In genomic region chr11:69070093-69070492, GRCm38 (mm10) we compare ENCODE assay signal across 7 mouse cellular contexts. TPM values are rescaled to one million over a fixed set of nuclear protein-coding genes. Genes with fewer than 3 reads are reported as not detected.
A peak's percentile ranks its signal among the peaks of the same experiment; 100 is the strongest.
DNase-seq lines count a peak whose midpoint lies in the region; ATAC-seq and TF ChIP-seq lines count a peak whose summit lies in the region.

No protein-coding gene starts in this region.

- no peak for DNase-seq in thymus, adult 2 months
- no peak for DNase-seq in thymus, postnatal 4 days
- DNase-seq in liver, embryonic 11.5 days (ENCODE audit: low spot score) = no peak
- no peak for DNase-seq in stomach, postnatal 0 days (ENCODE audit: low spot score)
- no peak for DNase-seq in layer of hippocampus, postnatal 25 days (ENCODE audit: extremely low spot score in 1 of 2, low spot score in 1 of 2)
- DNase-seq in gastrocnemius, postnatal 4 days (ENCODE audit: low spot score in 2 of 2) = no peak

- peak overlapping the region; percentile 46 for H3K27ac ChIP-seq in thymus, adult 2 months (ENCODE audit: control insufficient read depth, insufficient read depth, low read length)
- H3K27ac ChIP-seq in heart, embryonic 15.5 days = peak overlapping the region; percentile 91
- peak overlapping the region; percentile 68 for H3K27ac ChIP-seq in liver, embryonic 11.5 days (ENCODE audit: low read depth, low read length)
- peak overlapping the region; percentile 93 for H3K27ac ChIP-seq in stomach, postnatal 0 days (replicated peaks)

- peak overlapping the region; percentile 64 for H3K4me3 ChIP-seq in thymus, adult 2 months (ENCODE audit: control insufficient read depth, insufficient read depth, low read length)
- peak overlapping the region; percentile 72 for H3K4me3 ChIP-seq in heart, embryonic 15.5 days
- H3K4me3 ChIP-seq in liver, embryonic 11.5 days (ENCODE audit: low read depth, low read length) = peak overlapping the region; percentile 70
- H3K4me3 ChIP-seq in stomach, postnatal 0 days (ENCODE audit: low read depth, low read length) = peak overlapping the region; percentile 53

- H3K27me3 ChIP-seq in thymus, adult 2 months (ENCODE audit: control insufficient read depth, insufficient read depth, low read length) = no peaks in the 10 kb centered on the region
- H3K27me3 ChIP-seq in heart, embryonic 15.5 days = no peaks in the 10 kb centered on the region
- no peaks in the 10 kb centered on the region for H3K27me3 ChIP-seq in liver, embryonic 11.5 days (replicated peaks; ENCODE audit: control insufficient read depth, insufficient read depth, low read length)
- no peaks in the 10 kb centered on the region for H3K27me3 ChIP-seq in stomach, postnatal 0 days (ENCODE audit: control insufficient read depth, insufficient read depth, low read length)

- H3K9ac ChIP-seq in heart, embryonic 15.5 days = peak overlapping the region; percentile 84
- H3K9ac ChIP-seq in liver, embryonic 11.5 days (ENCODE audit: low read depth, low read length) = peak overlapping the region; percentile 81
- H3K9ac ChIP-seq in stomach, postnatal 0 days (ENCODE audit: low read length) = peak overlapping the region; percentile 77

- H3K36me3 ChIP-seq in thymus, adult 2 months (ENCODE audit: control insufficient read depth, insufficient read depth, low read length) = no peaks in the 10 kb centered on the region
- H3K36me3 ChIP-seq in heart, embryonic 15.5 days = no peaks in the 10 kb centered on the region
- no peaks in the 10 kb centered on the region for H3K36me3 ChIP-seq in liver, embryonic 11.5 days (ENCODE audit: control insufficient read depth, insufficient read depth, low read length)
- no peaks in the 10 kb centered on the region for H3K36me3 ChIP-seq in stomach, postnatal 0 days (ENCODE audit: control insufficient read depth, insufficient read depth, low read length)

- peak overlapping the region; percentile 84 for H3K4me2 ChIP-seq in heart, embryonic 15.5 days
- H3K4me2 ChIP-seq in liver, embryonic 11.5 days = peak overlapping the region; percentile 90
- H3K4me2 ChIP-seq in stomach, postnatal 0 days (replicated peaks; ENCODE audit: low read depth) = peak overlapping the region; percentile 75

- H3K4me1 ChIP-seq in thymus, adult 2 months (replicated peaks; ENCODE audit: control insufficient read depth, insufficient read depth, low read length) = peaks cover 23% of the 10 kb centered on the region
- peaks cover 54% of the 10 kb centered on the region for H3K4me1 ChIP-seq in heart, embryonic 15.5 days (replicated peaks)
- H3K4me1 ChIP-seq in liver, embryonic 11.5 days (replicated peaks; ENCODE audit: control insufficient read depth, insufficient read depth, low read length) = peaks cover 40% of the 10 kb centered on the region
- H3K4me1 ChIP-seq in stomach, postnatal 0 days (replicated peaks; ENCODE audit: control insufficient read depth, insufficient read depth) = 0 out of 2 replicates have a peak, but pooled peaks cover 2% of the 10 kb centered on the region

- ATAC-seq in heart, embryonic 15.5 days (replicated peaks; ENCODE audit: insufficient number of reproducible peaks, insufficient read depth, low FRiP score, low read depth) = no peak
- no peak for ATAC-seq in liver, embryonic 11.5 days (replicated peaks; ENCODE audit: low FRiP score)
- no peak for ATAC-seq in stomach, postnatal 0 days (ENCODE audit: low FRiP score, low TSS enrichment)

- WGBS in thymus, adult 2 months = 1% methylated on average over 13 of the region's 13 CpGs
- WGBS in heart, embryonic 15.5 days = 0% methylated on average over 13 of the region's 13 CpGs
- WGBS in liver, embryonic 11.5 days = 2% methylated on average over 13 of the region's 13 CpGs
- WGBS in stomach, postnatal 0 days = under 1% methylated on average over 13 of the region's 13 CpGs

- TF ChIP-seq POLR2A in thymus, adult 2 months (IDR thresholded peaks at IDR 0.05; ENCODE audit: control insufficient read depth, extremely low read depth, insufficient read depth, low read length, poor library complexity) = no peak

- no peak for TF ChIP-seq EP300 in stomach, postnatal 0 days (optimal IDR thresholded peaks at IDR 0.05)

- H3K9me3 ChIP-seq in heart, embryonic 15.5 days (replicated peaks) = no peaks in the 10 kb centered on the region
- no peaks in the 10 kb centered on the region for H3K9me3 ChIP-seq in liver, embryonic 11.5 days (ENCODE audit: control insufficient read depth, low read length)
- H3K9me3 ChIP-seq in stomach, postnatal 0 days (ENCODE audit: control insufficient read depth, low read length) = no peaks in the 10 kb centered on the region

- no peak for TF ChIP-seq CTCF in thymus, adult 2 months (IDR thresholded peaks at IDR 0.05; ENCODE audit: borderline replicate concordance, control insufficient read depth, extremely low read depth, insufficient read depth, low read length, poor library complexity)
- no peak for TF ChIP-seq CTCF in stomach, postnatal 0 days (IDR thresholded peaks at IDR 0.05; ENCODE audit: low read depth)

RNA-seq across cellular contexts. Expression of gene Tmem107, which starts 0.5 kb away (rescaled TPM):
- polyA plus RNA-seq in thymus, adult 2 months (2012; rRNA removed) = 31.1 and 33.0 TPM in 2 replicates
- polyA plus RNA-seq in heart, embryonic 15.5 days (2015; fragmentation: Nextera tagmentation; extraction: Ambion mirVana) = 37.0 and 40.9 TPM in 2 replicates
- polyA plus RNA-seq in liver, embryonic 11.5 days (2014; fragmentation: Nextera tagmentation; extraction: Ambion mirVana) = 39.1 and 43.5 TPM in 2 replicates
- 28.4 and 30.8 TPM in 2 replicates for polyA plus RNA-seq in stomach, postnatal 0 days (2015; fragmentation: Nextera tagmentation; extraction: Ambion mirVana)
- total RNA-seq in layer of hippocampus, postnatal 25 days (2021) = 10 to 100 TPM; 21.1 to 21.6 TPM
- 10 to 100 TPM; 11.7 to 14.3 TPM for total RNA-seq in gastrocnemius, postnatal 4 days (2021)

RNA-seq across cellular contexts. Expression of gene Borcs6, which starts 10.6 kb away (rescaled TPM):
- 18.0 TPM in 2 replicates for polyA plus RNA-seq in thymus, adult 2 months (2012; rRNA removed)
- polyA plus RNA-seq in heart, embryonic 15.5 days (2015; fragmentation: Nextera tagmentation; extraction: Ambion mirVana) = 10.5 and 11.7 TPM in 2 replicates
- 5.9 and 6.6 TPM in 2 replicates for polyA plus RNA-seq in liver, embryonic 11.5 days (2014; fragmentation: Nextera tagmentation; extraction: Ambion mirVana)
- polyA plus RNA-seq in stomach, postnatal 0 days (2015; fragmentation: Nextera tagmentation; extraction: Ambion mirVana) = 14.6 and 16.7 TPM in 2 replicates
- total RNA-seq in layer of hippocampus, postnatal 25 days (2021) = 10 to 100 TPM; 27.4 to 31.4 TPM
- total RNA-seq in gastrocnemius, postnatal 4 days (2021) = 10 to 100 TPM; 14.6 to 14.9 TPM

RNA-seq across cellular contexts. Expression of gene Vamp2, which starts 18.2 kb away (rescaled TPM):
- polyA plus RNA-seq in thymus, adult 2 months (2012; rRNA removed) = 159 and 175 TPM in 2 replicates
- 82.2 and 96.4 TPM in 2 replicates for polyA plus RNA-seq in heart, embryonic 15.5 days (2015; fragmentation: Nextera tagmentation; extraction: Ambion mirVana)
- polyA plus RNA-seq in liver, embryonic 11.5 days (2014; fragmentation: Nextera tagmentation; extraction: Ambion mirVana) = 47.2 and 56.0 TPM in 2 replicates
- 43.0 and 53.7 TPM in 2 replicates for polyA plus RNA-seq in stomach, postnatal 0 days (2015; fragmentation: Nextera tagmentation; extraction: Ambion mirVana)
- 1,000 to 10,000 TPM in 1 of 2 experiments, 100 to 1,000 TPM in 1; 978 to 1,010 TPM for total RNA-seq in layer of hippocampus, postnatal 25 days (2021)
- total RNA-seq in gastrocnemius, postnatal 4 days (2021) = 10 to 100 TPM; 61.1 to 70.4 TPM

RNA-seq across cellular contexts. Expression of gene Aurkb, which starts 24.6 kb away (rescaled TPM):
- polyA plus RNA-seq in thymus, adult 2 months (2012; rRNA removed) = 192 and 276 TPM in 2 replicates
- 64.3 and 92.4 TPM in 2 replicates for polyA plus RNA-seq in heart, embryonic 15.5 days (2015; fragmentation: Nextera tagmentation; extraction: Ambion mirVana)
- polyA plus RNA-seq in liver, embryonic 11.5 days (2014; fragmentation: Nextera tagmentation; extraction: Ambion mirVana) = 168 and 170 TPM in 2 replicates
- 24.7 and 34.0 TPM in 2 replicates for polyA plus RNA-seq in stomach, postnatal 0 days (2015; fragmentation: Nextera tagmentation; extraction: Ambion mirVana)
- 1 to 10 TPM in 1 of 2 experiments, under 1 TPM in 1; 0.85 to 1.0 TPM for total RNA-seq in layer of hippocampus, postnatal 25 days (2021)
- total RNA-seq in gastrocnemius, postnatal 4 days (2021) = 10 to 100 TPM; 25.6 TPM

RNA-seq across cellular contexts. Expression of gene Per1, which starts 24.9 kb away (rescaled TPM):
- polyA plus RNA-seq in thymus, adult 2 months (2012; rRNA removed) = 28.0 and 29.6 TPM in 2 replicates
- 16.1 and 25.2 TPM in 2 replicates for polyA plus RNA-seq in heart, embryonic 15.5 days (2015; fragmentation: Nextera tagmentation; extraction: Ambion mirVana)
- polyA plus RNA-seq in liver, embryonic 11.5 days (2014; fragmentation: Nextera tagmentation; extraction: Ambion mirVana) = 6.2 and 6.6 TPM in 2 replicates
- polyA plus RNA-seq in stomach, postnatal 0 days (2015; fragmentation: Nextera tagmentation; extraction: Ambion mirVana) = 7.7 and 13.1 TPM in 2 replicates
- total RNA-seq in layer of hippocampus, postnatal 25 days (2021) = 10 to 100 TPM; 70.1 to 89.0 TPM
- total RNA-seq in gastrocnemius, postnatal 4 days (2021) = 10 to 100 TPM; 32.1 to 49.3 TPM
